Mouse (Mus musculus) heart, postnatal 25 days (tissue): ENCODE measurements around the gene Nkx1-2. TPM values are rescaled to one million over a fixed set of nuclear protein-coding genes. Genes with fewer than 3 reads are reported as not detected.

Experiments used
- DNase-seq: peaks from one replicate; pipeline ENCODE4 v3.0.0; 2022; ENCODE audit warnings: low spot score
- intact Hi-C: fragments of 180-260 bp; cut with DNase I; formaldehyde crosslinking; loops from one replicate; pipeline ENCODE4 v1.15.1; 2025
- total RNA-seq, 2 experiments: library from RNA; stranded (reverse); gene quantifications; 2 replicates each; pipeline ENCODE4 v1.2.3; 2021

The Nkx1-2 gene
- total RNA-seq, 2 experiments from 2014 or later, result not detected

- intact Hi-C loops, result no loop called here
- no peak for DNase-seq
Measured at GRCm38 (mm10) chr7:132608316-132609020, 9.0 kb upstream of the Nkx1-2 start.

- DNase-seq, result no peak
- intact Hi-C loops, result no loop called here
Measured at GRCm38 (mm10) chr7:132605689-132606088, 6.3 kb upstream of the Nkx1-2 start.

- DNase-seq, result no peak
- intact Hi-C loops, result no loop called here
Measured at GRCm38 (mm10) chr7:132604720-132605119, 5.3 kb upstream of the Nkx1-2 start.

GRCm38 (mm10) chr7:132600926-132601325, 1.5 kb upstream of the Nkx1-2 start:
- intact Hi-C loops, result no loop called here
- DNase-seq, result no peak

GRCm38 (mm10) chr7:132600026-132600425, 589 bp upstream of the Nkx1-2 start:
- intact Hi-C loops, result no loop called here
- no peak for DNase-seq

- DNase-seq, result no peak
- intact Hi-C loops, result no loop called here
Measured at GRCm38 (mm10) chr7:132597251-132598041, 2.0 kb downstream of the Nkx1-2 start.

- no peak for DNase-seq
- intact Hi-C loops, result no loop called here
Measured at GRCm38 (mm10) chr7:132596557-132597250, 2.7 kb downstream of the Nkx1-2 start.

GRCm38 (mm10) chr7:132595787-132596186, 3.6 kb downstream of the Nkx1-2 start:
- intact Hi-C loops, result no loop called here
- no peak for DNase-seq

GRCm38 (mm10) chr7:132594325-132594724, 5.1 kb downstream of the Nkx1-2 start:
- no peak for DNase-seq
- intact Hi-C loops, result no loop called here

GRCm38 (mm10) chr7:132593762-132594161, 5.7 kb downstream of the Nkx1-2 start:
- intact Hi-C loops, result no loop called here
- DNase-seq, result no peak

GRCm38 (mm10) chr7:132589610-132590009, 9.8 kb downstream of the Nkx1-2 start:
- no peak for DNase-seq
- intact Hi-C loops, result no loop called here

GRCm38 (mm10) chr7:132587167-132587566, 12.3 kb downstream of the Nkx1-2 start:
- intact Hi-C loops, result no loop called here
- no peak for DNase-seq

- DNase-seq, result no peak
- intact Hi-C loops, result no loop called here
Measured at GRCm38 (mm10) chr7:132585695-132586491, 13.5 kb downstream of the Nkx1-2 start.

GRCm38 (mm10) chr7:132581441-132581840, 18.0 kb downstream of the Nkx1-2 start:
- no peak for DNase-seq
- intact Hi-C loops, result no loop called here

- no peak for DNase-seq
- intact Hi-C loops, result no loop called here
Measured at GRCm38 (mm10) chr7:132580511-132580910, 18.9 kb downstream of the Nkx1-2 start.

GRCm38 (mm10) chr7:132576891-132577290, 22.5 kb downstream of the Nkx1-2 start:
- no peak for DNase-seq
- intact Hi-C loops, result loop anchor here (5.0 to 10.0 kb wide), 2 partner anchors 55 to 148 kb away; no protein-coding TSS in a partner anchor

GRCm38 (mm10) chr7:132576116-132576650, 23.3 kb downstream of the Nkx1-2 start, which contains the start of gene Oat:
Gene Oat, minus strand, starts transcription at chr7:132576398.
- intact Hi-C loops, result loop anchor here (5.0 to 10.0 kb wide), 2 partner anchors 56 to 149 kb away; no protein-coding TSS in a partner anchor
- peak; percentile 93 for DNase-seq

GRCm38 (mm10) chr7:132575623-132576022, 23.8 kb downstream of the Nkx1-2 start:
- peak; percentile 65 for DNase-seq
- intact Hi-C loops, result loop anchor here (5.0 to 10.0 kb wide), 2 partner anchors 57 to 149 kb away; no protein-coding TSS in a partner anchor

- intact Hi-C loops, result loop anchor here (5.0 to 10.0 kb wide), 2 partner anchors 58 to 150 kb away; no protein-coding TSS in a partner anchor
Measured at GRCm38 (mm10) chr7:132574646-132575045, 24.8 kb downstream of the Nkx1-2 start.

More at GRCm38 (mm10) chr7:132574646-132575045, 24.8 kb downstream of the Nkx1-2 start:
- no peak for DNase-seq
